Mouse (Mus musculus) forebrain, postnatal 0 days (tissue): Measurements from ENCODE around the gene Cyp20a1. TPM values are rescaled to one million over a fixed set of nuclear protein-coding genes. Genes with fewer than 3 reads are reported as not detected.
A peak's percentile ranks its signal among the peaks of the same experiment; 100 is the strongest.

Source experiments
- ATAC-seq: fragments of 200-750 bp; cut with Nextera tagmentation; 2 replicates; pipeline ENCODE4 v1.8.0; 2017; ENCODE audit warnings: mild to moderate bottlenecking, moderate library complexity
- DNase-seq: peaks from one replicate; pipeline ENCODE4 v3.0.0-alpha.2; 2015
- H3K27ac ChIP-seq: fragments of 300-500 bp; sonication (generic); 2 replicates; pipeline ENCODE4 v1.5.1; 2014; ENCODE audit warnings: low read depth, mild to moderate bottlenecking, antibody characterized with exemption, low read length, moderate library complexity, mixed read lengths
- H3K27me3 ChIP-seq: fragments of 300-500 bp; sonication (generic); 2 replicates; pipeline ENCODE4 v1.6.1; 2014; ENCODE audit warnings: mild to moderate bottlenecking, low read length, mixed read lengths; ENCODE audit not compliant: insufficient read depth
- H3K36me3 ChIP-seq: fragments of 300-500 bp; sonication (generic); 2 replicates; pipeline ENCODE4 v1.6.1; 2014; ENCODE audit warnings: mild to moderate bottlenecking, moderate library complexity; ENCODE audit not compliant: insufficient read depth
- H3K4me1 ChIP-seq: fragments of 300-500 bp; sonication (generic); 2 replicates; pipeline ENCODE4 v1.6.1; 2014; ENCODE audit warnings: antibody characterized with exemption; ENCODE audit not compliant: insufficient read depth
- H3K4me2 ChIP-seq: fragments of 300-500 bp; sonication (generic); 2 replicates; pipeline ENCODE4 v1.6.1; 2014; ENCODE audit warnings: low read depth, mild to moderate bottlenecking, moderate library complexity
- H3K4me3 ChIP-seq: fragments of 300-500 bp; sonication (generic); 2 replicates; pipeline ENCODE4 v1.5.1; 2014; ENCODE audit warnings: low read depth, low read length, mixed read lengths
- H3K9ac ChIP-seq: fragments of 300-500 bp; sonication (generic); 2 replicates; pipeline ENCODE4 v1.6.1; 2014; ENCODE audit warnings: mild to moderate bottlenecking
- H3K9me3 ChIP-seq: fragments of 300-500 bp; sonication (generic); 2 replicates; pipeline ENCODE4 v1.6.1; 2016; ENCODE audit warnings: low read length
- CTCF ChIP-seq: sonication (generic); IDR thresholded peaks from 2 replicates; pipeline ENCODE4 v1.5.1; 2016; ENCODE audit warnings: antibody characterized with exemption, control low read depth, low read depth
- WGBS: fragments of 180-500 bp; shearing (Covaris S2); extraction: QIAGEN DNeasy Blood & Tissue Kit; methylation state at CpG from one replicate; pipeline ENCODE4 v1.1.7; 2014; 5-methylcytosine and 5-hydroxymethylcytosine counted together
- polyA plus RNA-seq: library from polyadenylated mRNA; unstranded; fragments of >200 nt; fragmentation: Nextera tagmentation; extraction: Ambion mirVana; gene quantifications from 2 replicates; pipeline ENCODE4 v1.2.1, GENCODE M21; 2015
- total RNA-seq: library from RNA; depleted of rRNA; stranded (reverse); fragments of >200 nt; gene quantifications from 2 replicates; pipeline ENCODE4 v1.2.3, GENCODE M21; 2014; rRNA removed

Cyp20a1 gene
- total and polyA plus RNA-seq, 2 experiments from 2014 or later = 12.9 to 21.5 TPM

- DNase-seq (no peak), ATAC-seq (no peak)
- Histone ChIP-seq H3K27me3 (no peaks in the 10 kb centered on the region), H3K9ac (no peak overlapping the region), H3K4me3 (no peak overlapping the region), H3K4me1 (peaks cover 2% of the 10 kb centered on the region; the same call in 1 of the 2 replicates), H3K9me3 (no peaks in the 10 kb centered on the region), H3K4me2 (no peak overlapping the region), H3K27ac (no peak overlapping the region), H3K36me3 (no peaks in the 10 kb centered on the region)
- TF ChIP-seq CTCF = no peak
- 55% methylated on average over 3 of the region's 3 CpGs for WGBS
Measured at GRCm38 (mm10) chr1:60416724-60417123, 73.6 kb downstream of the Cyp20a1 start.

- no peak for DNase-seq
- Histone ChIP-seq H3K4me1 (no peaks in the 10 kb centered on the region), H3K9ac (no peak overlapping the region), H3K36me3 (no peaks in the 10 kb centered on the region), H3K27me3 (no peaks in the 10 kb centered on the region), H3K9me3 (no peaks in the 10 kb centered on the region), H3K27ac (no peak overlapping the region), H3K4me2 (no peak overlapping the region), H3K4me3 (no peak overlapping the region)
- TF ChIP-seq CTCF = peak; percentile 37
- no peak for ATAC-seq
- WGBS = 89% methylated on average over 1 of the region's 1 CpGs
Measured at GRCm38 (mm10) chr1:60423882-60424281, 80.8 kb downstream of the Cyp20a1 start.

GRCm38 (mm10) chr1:60428341-60428740 lies 85.2 kb downstream of the Cyp20a1 start:
- H3K27me3 ChIP-seq = no peaks in the 10 kb centered on the region
- no peak overlapping the region for H3K27ac ChIP-seq
- no peaks in the 10 kb centered on the region for H3K4me1 ChIP-seq
- H3K36me3 ChIP-seq = no peaks in the 10 kb centered on the region
- WGBS = 90% methylated on average over 2 of the region's 2 CpGs
- no peak overlapping the region for H3K4me3 ChIP-seq
- H3K9me3 ChIP-seq = no peaks in the 10 kb centered on the region
- no peak overlapping the region for H3K4me2 ChIP-seq
- H3K9ac ChIP-seq = no peak overlapping the region
- DNase-seq (no peak), ATAC-seq (no peak)
- no peak for TF ChIP-seq CTCF

DNA sequence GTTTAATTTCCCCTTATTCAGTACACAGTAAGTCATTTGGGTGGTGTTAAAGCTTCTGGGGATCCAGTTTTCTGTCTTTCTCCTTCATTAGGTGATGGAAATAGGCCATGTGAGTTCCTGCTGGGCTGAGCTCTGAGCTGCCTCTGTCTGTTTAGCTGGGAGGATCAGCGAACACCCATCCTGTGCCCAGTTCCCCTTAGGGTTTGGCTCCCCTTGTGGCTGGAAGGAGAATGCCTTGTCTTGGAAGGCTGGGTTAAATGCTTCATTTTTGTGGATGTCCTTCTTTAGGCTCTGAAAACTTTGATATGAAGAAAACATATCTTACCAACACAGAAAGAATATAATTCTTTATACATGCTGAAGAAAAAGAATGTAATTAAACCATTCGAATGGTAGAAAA lies 85.8 kb downstream of the Cyp20a1 start:
- no peak overlapping the region for H3K4me2 ChIP-seq
- H3K9ac ChIP-seq = no peak overlapping the region
- H3K27ac ChIP-seq = no peak overlapping the region
- no peaks in the 10 kb centered on the region for H3K9me3 ChIP-seq
- peak; percentile 71 for TF ChIP-seq CTCF
- no peaks in the 10 kb centered on the region for H3K27me3 ChIP-seq
- no peaks in the 10 kb centered on the region for H3K4me1 ChIP-seq
- peak; percentile 23 for DNase-seq
- ATAC-seq = no peak
- WGBS = 63% methylated on average over 2 of the region's 2 CpGs
- H3K36me3 ChIP-seq = no peaks in the 10 kb centered on the region
- H3K4me3 ChIP-seq = no peak overlapping the region

DNA sequence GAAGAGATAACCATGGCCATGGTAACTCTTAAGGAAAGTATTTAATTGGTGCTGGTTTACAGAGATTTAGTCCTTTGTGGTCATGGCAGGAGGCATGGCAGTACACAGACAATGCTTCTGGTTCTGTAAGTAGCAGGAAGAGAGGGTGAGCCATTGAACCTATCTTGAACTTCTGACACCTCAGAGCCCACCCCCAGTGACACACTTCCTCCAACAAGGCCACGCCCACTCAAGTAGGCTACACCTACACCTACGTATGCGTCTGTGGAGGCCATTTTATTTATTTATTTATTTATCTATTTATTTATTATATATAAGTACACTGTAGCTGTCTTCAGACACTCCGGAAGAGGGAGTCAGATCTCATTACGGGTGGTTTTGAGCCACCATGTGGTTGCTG lies 88.4 kb downstream of the Cyp20a1 start:
- Histone ChIP-seq H3K4me3 (no peak overlapping the region), H3K36me3 (no peaks in the 10 kb centered on the region), H3K27me3 (no peaks in the 10 kb centered on the region), H3K9me3 (no peaks in the 10 kb centered on the region), H3K4me1 (no peaks in the 10 kb centered on the region), H3K27ac (no peak overlapping the region), H3K9ac (no peak overlapping the region), H3K4me2 (no peak overlapping the region)
- DNase-seq = no peak
- no peak for TF ChIP-seq CTCF
- no peak for ATAC-seq
- 90% methylated on average over 5 of the region's 5 CpGs for WGBS

GRCm38 (mm10) chr1:60432497-60432896 lies 89.4 kb downstream of the Cyp20a1 start:
- TF ChIP-seq CTCF = no peak
- no peak overlapping the region for H3K4me3 ChIP-seq
- H3K27ac ChIP-seq = no peak overlapping the region
- WGBS = 22% methylated on average over 1 of the region's 1 CpGs
- no peak for DNase-seq
- no peak overlapping the region for H3K9ac ChIP-seq
- no peaks in the 10 kb centered on the region for H3K9me3 ChIP-seq
- no peaks in the 10 kb centered on the region for H3K4me1 ChIP-seq
- no peaks in the 10 kb centered on the region for H3K36me3 ChIP-seq
- H3K4me2 ChIP-seq = no peak overlapping the region
- no peaks in the 10 kb centered on the region for H3K27me3 ChIP-seq
- ATAC-seq = no peak

Other genes with a start within 250 kb of the Cyp20a1 start
- gene Carf, start 245.1 kb upstream of the Cyp20a1 start, total RNA-seq = 15.6 and 30.2 TPM in 2 replicates
- gene Carf, start 245.1 kb upstream of the Cyp20a1 start, polyA plus RNA-seq = 5.3 and 7.0 TPM in 2 replicates
- 29.2 and 33.2 TPM in 2 replicates for gene Wdr12, start 244.7 kb upstream of the Cyp20a1 start, total RNA-seq
- gene Wdr12, start 244.7 kb upstream of the Cyp20a1 start, polyA plus RNA-seq = 51.8 and 55.3 TPM in 2 replicates
- 27.0 and 30.0 TPM in 2 replicates for gene Nbeal1, start 162.7 kb upstream of the Cyp20a1 start, total RNA-seq
- 2.5 and 4.0 TPM in 2 replicates for gene Nbeal1, start 162.7 kb upstream of the Cyp20a1 start, polyA plus RNA-seq
- 300 and 336 TPM in 2 replicates for gene Abi2, start 66.3 kb downstream of the Cyp20a1 start, total RNA-seq
- 99.5 and 116 TPM in 2 replicates for gene Abi2, start 66.3 kb downstream of the Cyp20a1 start, polyA plus RNA-seq
- gene Raph1, start 223.8 kb downstream of the Cyp20a1 start, total RNA-seq = 24.7 and 32.5 TPM in 2 replicates
- gene Raph1, start 223.8 kb downstream of the Cyp20a1 start, polyA plus RNA-seq = 8.8 and 12.4 TPM in 2 replicates